Mouse (Mus musculus) heart, postnatal 0 days (tissue): ENCODE data around the gene H2afj. TPM values are rescaled to one million over a fixed set of nuclear protein-coding genes. Genes with fewer than 3 reads are reported as not detected.

Experiments used
- ATAC-seq: fragments of 200-750 bp; cut with Nextera tagmentation; 2 replicates; pipeline ENCODE4 v1.8.0; 2017; ENCODE audit warnings: low read depth, moderate number of reproducible peaks, moderate library complexity; ENCODE audit not compliant: insufficient read depth
- DNase-seq: peaks from one replicate; pipeline ENCODE4 v3.0.0-alpha.2; 2016; ENCODE audit warnings: low spot score
- H3K27ac ChIP-seq: fragments of 300-500 bp; sonication (generic); 2 replicates; pipeline ENCODE4 v1.5.1; 2014; ENCODE audit warnings: low read depth, mild to moderate bottlenecking
- H3K27me3 ChIP-seq: fragments of 300-500 bp; sonication (generic); 2 replicates; pipeline ENCODE4 v1.6.1; 2014; ENCODE audit warnings: low read length, mixed read lengths; ENCODE audit not compliant: control insufficient read depth, insufficient read depth
- H3K36me3 ChIP-seq: fragments of 300-500 bp; sonication (generic); replicated peaks from 2 replicates; pipeline ENCODE4 v1.6.1; 2014; ENCODE audit warnings: low read length, mixed read lengths; ENCODE audit not compliant: control insufficient read depth, insufficient read depth
- H3K4me1 ChIP-seq: fragments of 300-500 bp; sonication (generic); 2 replicates; pipeline ENCODE4 v1.6.1; 2014; ENCODE audit warnings: antibody characterized with exemption; ENCODE audit not compliant: control insufficient read depth, insufficient read depth
- H3K4me2 ChIP-seq: fragments of 300-500 bp; sonication (generic); 2 replicates; pipeline ENCODE4 v1.6.1; 2014; ENCODE audit warnings: low read depth, mild to moderate bottlenecking, low read length, moderate library complexity
- H3K4me3 ChIP-seq: fragments of 300-500 bp; sonication (generic); 2 replicates; pipeline ENCODE4 v1.5.1; 2014; ENCODE audit warnings: low read depth, low read length
- H3K9ac ChIP-seq: fragments of 300-500 bp; sonication (generic); replicated peaks from 2 replicates; pipeline ENCODE4 v1.6.1; 2014; ENCODE audit warnings: low read depth, low read length, mixed read lengths
- H3K9me3 ChIP-seq: fragments of 300-500 bp; sonication (generic); replicated peaks from 2 replicates; pipeline ENCODE4 v1.6.1; 2016; ENCODE audit warnings: low read length; ENCODE audit not compliant: control insufficient read depth
- CTCF ChIP-seq: IDR thresholded peaks from 2 replicates; pipeline ENCODE4 v1.5.1; 2016; ENCODE audit warnings: antibody characterized with exemption, control low read depth, low read depth
- EP300 ChIP-seq: IDR thresholded peaks from 2 replicates; pipeline ENCODE4 v1.6.1; 2016; ENCODE audit warnings: antibody characterized with exemption, low read depth
- WGBS: fragments of 180-500 bp; shearing (Covaris S2); extraction: QIAGEN DNeasy Blood & Tissue Kit; methylation state at CpG from one replicate; pipeline ENCODE4 v1.1.7; 2014; 5-methylcytosine and 5-hydroxymethylcytosine counted together
- polyA plus RNA-seq: library from polyadenylated mRNA; unstranded; fragments of >200 nt; fragmentation: Nextera tagmentation; extraction: Ambion mirVana; gene quantifications from 2 replicates; pipeline ENCODE4 v1.2.1, GENCODE M21; 2015
- total RNA-seq: library from RNA; depleted of rRNA; stranded (reverse); fragments of >200 nt; gene quantifications from 2 replicates; pipeline ENCODE4 v1.2.3, GENCODE M21; 2014; ENCODE audit warnings: low replicate concordance

H2afj gene
- total and polyA plus RNA-seq, 2 experiments from 2014 or later = 13.1 to 88.8 TPM

GRCm38 (mm10) chr6:136827116-136827515, 19.1 kb downstream of the H2afj start:
- Histone ChIP-seq H3K27me3 (no peaks in the 10 kb centered on the region), H3K4me2 (peak overlapping the region; percentile 90), H3K4me1 (peaks cover 11% of the 10 kb centered on the region), H3K9ac (peak overlapping the region; percentile 100), H3K9me3 (no peaks in the 10 kb centered on the region), H3K4me3 (peak overlapping the region; percentile 100), H3K27ac (no peak overlapping the region), H3K36me3 (peaks cover 32% of the 10 kb centered on the region)
- 8% methylated on average over 7 of the region's 7 CpGs for WGBS
- no peak for TF ChIP-seq CTCF
- TF ChIP-seq EP300 = no peak
- no peak for ATAC-seq
- no peak for DNase-seq

- no peak for TF ChIP-seq EP300
- TF ChIP-seq CTCF = no peak; the same call in 1 of the 2 replicates
- DNase-seq = no peak
- no peaks in the 10 kb centered on the region for H3K27me3 ChIP-seq
- peaks cover 29% of the 10 kb centered on the region for H3K36me3 ChIP-seq
- peak; percentile 19 for ATAC-seq
- peak within 1 kb of the TSS; percentile 90 for H3K4me2 ChIP-seq
- H3K27ac ChIP-seq = peak within 1 kb of the TSS; percentile 86
- H3K4me3 ChIP-seq = peak within 1 kb of the TSS; percentile 100
- under 1% methylated on average over 34 of the region's 34 CpGs for WGBS
- peak within 1 kb of the TSS; percentile 100 for H3K9ac ChIP-seq
- no peaks in the 10 kb centered on the region for H3K9me3 ChIP-seq
- peaks cover 11% of the 10 kb centered on the region for H3K4me1 ChIP-seq
Measured at GRCm38 (mm10) chr6:136827516-136827880, 19.5 kb downstream of the H2afj start, which contains the start of gene BC049715. TSS of gene BC049715 (plus strand) at chr6:136827626.

- under 1% methylated on average over 45 of the region's 45 CpGs for WGBS
- no peaks in the 10 kb centered on the region for H3K9me3 ChIP-seq
- peak within 1 kb of the TSS; percentile 90 for H3K4me2 ChIP-seq
Measured at GRCm38 (mm10) chr6:136827881-136828561, 20.0 kb downstream of the H2afj start, which contains the start of gene Wbp11. TSS of gene Wbp11 (minus strand) at chr6:136828233.

GRCm38 (mm10) chr6:136828681-136829080, 20.6 kb downstream of the H2afj start:
- ATAC-seq = no peak
- peak overlapping the region; percentile 100 for H3K4me3 ChIP-seq
- H3K9ac ChIP-seq = peak overlapping the region; percentile 41; the same call in 1 of the 2 replicates
- peaks cover 11% of the 10 kb centered on the region for H3K4me1 ChIP-seq
- H3K27me3 ChIP-seq = no peaks in the 10 kb centered on the region
- 36% methylated on average over 4 of the region's 4 CpGs for WGBS
- H3K27ac ChIP-seq = peak overlapping the region; percentile 84
- peaks cover 21% of the 10 kb centered on the region for H3K36me3 ChIP-seq
- H3K9me3 ChIP-seq = no peaks in the 10 kb centered on the region
- DNase-seq = no peak
- peak overlapping the region; percentile 63 for H3K4me2 ChIP-seq
- TF ChIP-seq CTCF = no peak
- no peak for TF ChIP-seq EP300

More at GRCm38 (mm10) chr6:136827881-136828561, 20.0 kb downstream of the H2afj start, which contains the start of gene Wbp11:
- ATAC-seq = peak; percentile 100
- no peak for TF ChIP-seq EP300
- TF ChIP-seq CTCF = peak; percentile 26; the same call in 1 of the 2 replicates
- H3K9ac ChIP-seq = peak within 1 kb of the TSS; percentile 100
- H3K27me3 ChIP-seq = no peaks in the 10 kb centered on the region
- peaks cover 11% of the 10 kb centered on the region for H3K4me1 ChIP-seq
- H3K27ac ChIP-seq = peak within 1 kb of the TSS; percentile 86
- peaks cover 23% of the 10 kb centered on the region for H3K36me3 ChIP-seq
- peak within 1 kb of the TSS; percentile 100 for H3K4me3 ChIP-seq
- peak; percentile 100 for DNase-seq

GRCm38 (mm10) chr6:136831712-136832111, 23.7 kb downstream of the H2afj start:
- DNase-seq (no peak), ATAC-seq (no peak)
- H3K4me2 ChIP-seq = no peak overlapping the region
- H3K36me3 ChIP-seq = no peaks in the 10 kb centered on the region
- H3K4me3 ChIP-seq = no peak overlapping the region
- H3K27me3 ChIP-seq = no peaks in the 10 kb centered on the region
- WGBS = 48% methylated on average over 5 of the region's 5 CpGs
- H3K4me1 ChIP-seq = peaks cover 11% of the 10 kb centered on the region
- no peak overlapping the region for H3K27ac ChIP-seq
- no peaks in the 10 kb centered on the region for H3K9me3 ChIP-seq
- TF ChIP-seq CTCF = no peak
- no peak for TF ChIP-seq EP300
- no peak overlapping the region for H3K9ac ChIP-seq
